Mouse (Mus musculus) mature B cell (primary cell): Measurements from ENCODE around the gene Mvb12b.

Source experiments
- in situ Hi-C: fragments of 300-500 bp; cut with MboI; formaldehyde crosslinking; loops from 2 replicates; pipeline ENCODE4 v1.14.3; 2019

The Mvb12b gene

DNA sequence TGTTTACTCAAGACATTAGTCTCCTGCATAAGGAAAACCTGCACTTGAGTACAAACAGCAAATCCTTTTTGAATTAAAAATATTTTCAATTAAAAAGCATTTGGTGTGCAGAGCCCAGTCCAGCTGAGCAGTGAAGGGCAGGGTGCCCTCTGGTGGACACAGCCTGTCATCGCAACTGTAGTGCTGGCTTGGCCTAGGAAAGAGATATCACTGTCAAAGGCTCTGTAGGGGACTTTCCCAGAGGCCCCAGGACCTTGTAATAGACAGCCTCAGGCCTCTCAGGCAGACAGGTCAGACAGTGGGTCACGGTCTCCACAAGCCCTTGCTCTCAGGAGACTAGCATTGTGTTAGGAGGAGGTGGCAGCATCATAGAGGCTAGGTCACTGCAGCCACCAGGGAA lies 151.0 kb downstream of the Mvb12b start:
- in situ Hi-C loops = no loop called here

DNA sequence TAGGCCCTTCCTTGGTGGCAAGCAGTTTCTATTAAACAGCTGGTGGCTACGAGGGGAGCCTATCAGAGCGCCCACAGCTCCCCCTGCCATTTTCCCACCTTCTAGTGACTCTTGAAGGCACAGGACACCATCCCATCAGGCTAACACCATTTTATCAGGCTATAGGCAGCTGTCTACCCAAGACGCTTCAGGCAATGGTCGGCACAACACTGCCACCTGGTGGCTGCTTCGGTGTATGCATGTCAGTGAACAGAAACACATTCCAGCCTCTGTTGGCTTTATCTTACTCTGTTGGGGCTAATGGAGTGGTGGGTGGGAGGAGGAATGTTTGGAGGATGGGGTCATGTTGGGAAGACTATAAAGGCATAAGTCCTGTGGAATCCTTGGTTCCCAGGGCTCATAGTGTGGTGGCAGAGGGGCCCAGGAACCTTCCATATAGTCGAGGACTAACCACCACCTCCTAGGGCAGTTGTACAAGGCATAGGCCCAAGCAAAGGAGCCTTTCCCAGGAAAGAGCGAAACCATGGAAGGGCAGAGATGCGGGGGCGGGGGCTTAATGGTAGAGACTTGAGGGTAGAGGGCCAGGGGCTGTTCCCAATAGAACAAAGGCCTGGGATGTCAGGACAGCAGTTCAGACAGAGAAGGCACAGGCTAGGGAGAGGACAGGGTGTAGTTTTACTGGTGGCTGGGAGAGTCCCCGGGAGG lies 152.8 kb downstream of the Mvb12b start:
- in situ Hi-C loops = no loop called here

DNA sequence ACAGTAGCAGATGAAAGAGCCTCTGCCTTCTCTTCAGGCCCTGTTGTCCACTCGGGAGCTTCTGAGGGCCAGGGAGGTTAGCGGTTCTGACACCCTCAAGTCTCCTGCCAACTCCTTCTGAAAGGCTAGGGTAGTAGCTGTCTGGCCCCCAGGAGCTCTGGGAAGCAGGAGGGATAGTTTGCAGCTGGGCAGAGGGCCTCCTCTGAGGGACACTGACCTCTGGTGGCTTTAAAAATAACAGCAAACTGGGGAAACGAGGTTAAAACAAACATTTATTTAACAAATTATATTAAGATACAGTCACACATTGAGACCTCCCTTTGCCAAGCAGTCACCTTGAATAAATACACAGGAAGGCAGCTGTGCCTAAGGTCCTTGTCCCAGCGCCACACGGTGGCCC lies 158.0 kb downstream of the Mvb12b start:
- in situ Hi-C loops = no loop called here

DNA sequence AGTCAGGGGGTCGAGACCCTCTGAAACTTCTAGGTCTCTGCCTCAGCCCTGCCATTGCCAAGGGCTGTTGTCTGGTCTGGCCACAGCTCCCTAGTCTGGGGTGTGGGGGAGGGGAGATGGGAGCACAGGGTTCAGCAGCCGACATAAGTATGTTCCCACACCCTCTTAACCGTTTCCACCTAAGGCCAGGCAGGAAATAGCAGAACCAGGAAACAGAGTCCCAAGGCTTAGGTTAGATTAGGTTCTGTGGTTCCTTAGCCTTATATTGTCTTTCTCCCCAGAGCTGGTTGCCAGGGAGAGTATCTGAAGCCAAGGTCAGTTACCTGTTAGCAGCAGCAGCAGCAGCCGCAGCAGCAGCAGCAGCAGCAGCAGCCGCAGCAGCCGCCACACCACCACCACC lies 160.5 kb downstream of the Mvb12b start:
- in situ Hi-C loops = no loop called here

DNA sequence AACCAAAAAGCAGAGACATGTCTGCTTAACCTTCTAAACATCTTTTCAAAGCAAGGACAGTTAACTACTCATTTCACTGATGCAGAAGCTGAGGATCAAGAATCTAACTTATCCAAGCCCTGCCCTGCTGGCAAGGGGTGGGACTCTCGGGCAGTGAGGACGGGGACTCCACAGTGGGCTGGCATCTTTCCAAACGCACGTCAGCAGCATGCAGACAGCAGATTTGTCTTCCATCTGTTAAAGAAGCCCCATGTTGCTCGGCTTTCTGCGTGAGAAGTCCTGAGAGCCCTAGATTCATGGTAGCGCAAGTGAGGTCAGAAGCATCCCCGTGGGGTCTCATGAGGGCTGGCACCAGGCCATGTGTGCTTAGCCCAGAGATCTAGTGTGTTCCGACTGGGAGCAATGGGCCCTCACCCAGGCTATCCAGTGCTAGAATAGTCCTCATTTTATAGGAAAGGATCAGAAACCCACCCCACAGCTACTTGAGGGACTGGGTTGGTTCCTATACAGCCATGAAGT lies 167.3 kb downstream of the Mvb12b start:
- in situ Hi-C loops = no loop called here

DNA sequence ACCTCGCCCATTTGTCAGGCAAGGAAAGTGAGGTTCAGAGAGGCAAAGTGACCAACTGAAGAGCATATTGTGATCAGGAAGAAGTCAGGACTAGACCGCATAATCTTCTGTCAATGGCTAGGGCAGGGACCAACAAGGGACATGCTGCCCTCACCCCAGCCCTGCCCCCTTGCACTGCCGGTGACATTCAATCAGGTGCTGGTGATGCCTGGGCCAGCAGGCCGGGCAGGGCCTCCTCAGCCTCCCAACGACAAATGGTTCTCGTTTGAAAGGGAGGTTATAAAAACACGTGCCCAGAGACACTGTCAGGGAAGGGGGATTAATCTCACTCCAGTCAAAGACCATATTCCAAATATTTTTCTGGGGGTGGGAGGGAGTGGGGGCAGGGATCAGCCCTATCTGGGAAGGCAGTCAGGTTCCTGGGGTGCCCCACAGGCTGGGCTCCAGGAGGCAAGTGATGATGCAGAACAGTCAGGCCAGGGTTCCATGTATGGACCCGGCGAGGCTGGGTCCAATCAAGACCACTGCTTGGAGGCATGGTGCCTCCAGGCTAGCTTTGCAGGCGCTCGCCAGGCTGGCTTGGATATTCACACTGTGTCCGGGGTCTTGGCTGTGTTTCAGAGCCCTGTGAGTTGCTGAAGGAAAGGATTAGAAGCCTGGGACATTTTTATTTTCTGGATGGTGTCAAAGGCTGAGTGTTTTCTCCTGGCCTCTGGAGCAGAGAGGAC lies 168.2 kb downstream of the Mvb12b start:
- in situ Hi-C loops = no loop called here

DNA sequence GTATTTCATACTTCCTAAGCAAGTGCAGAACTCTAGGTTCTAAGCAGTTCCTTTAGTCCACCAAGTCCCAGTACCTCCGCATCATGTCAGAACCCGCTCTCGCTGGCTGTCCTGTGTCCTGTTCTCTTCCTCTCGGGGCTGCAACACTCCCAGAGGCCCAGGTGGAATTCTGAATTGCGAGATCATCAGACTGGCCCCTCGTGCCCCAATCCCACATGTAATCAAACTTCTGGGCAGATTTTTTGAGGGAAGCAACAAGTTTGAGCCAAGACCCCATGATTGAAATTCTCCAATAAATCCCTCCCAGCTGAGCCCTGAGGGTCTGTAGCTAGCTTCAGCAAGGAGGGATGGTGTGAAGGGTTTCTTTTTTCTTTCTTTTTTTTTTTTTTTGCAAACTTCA lies 169.2 kb downstream of the Mvb12b start:
- in situ Hi-C loops = no loop called here

DNA sequence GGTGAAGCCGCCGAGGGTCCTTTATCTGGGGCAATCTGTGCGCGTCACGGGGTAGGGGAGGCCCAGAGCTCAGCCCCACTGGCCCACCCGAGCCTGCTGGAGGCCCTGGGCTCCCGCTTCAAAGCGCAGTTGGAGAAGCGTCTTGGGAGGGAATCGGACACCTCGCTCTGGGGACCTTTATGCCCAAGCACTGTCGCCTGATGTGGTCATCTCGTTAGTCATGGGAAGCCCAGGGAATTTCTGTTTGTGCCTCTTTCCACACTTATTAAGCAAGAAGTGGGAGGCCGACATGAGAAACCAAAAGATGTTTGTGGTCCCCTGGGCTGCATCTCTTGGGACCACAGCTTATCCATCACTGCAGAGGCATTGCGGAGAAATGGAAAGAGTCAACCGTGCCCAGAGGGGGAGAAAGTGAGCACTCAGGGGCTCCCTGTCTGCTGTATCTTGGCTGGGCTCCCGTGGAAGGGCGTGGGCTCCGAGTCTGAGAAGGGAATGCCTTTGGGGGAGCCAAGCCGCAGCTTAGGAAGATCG lies 169.9 kb downstream of the Mvb12b start:
- in situ Hi-C loops = no loop called here

DNA sequence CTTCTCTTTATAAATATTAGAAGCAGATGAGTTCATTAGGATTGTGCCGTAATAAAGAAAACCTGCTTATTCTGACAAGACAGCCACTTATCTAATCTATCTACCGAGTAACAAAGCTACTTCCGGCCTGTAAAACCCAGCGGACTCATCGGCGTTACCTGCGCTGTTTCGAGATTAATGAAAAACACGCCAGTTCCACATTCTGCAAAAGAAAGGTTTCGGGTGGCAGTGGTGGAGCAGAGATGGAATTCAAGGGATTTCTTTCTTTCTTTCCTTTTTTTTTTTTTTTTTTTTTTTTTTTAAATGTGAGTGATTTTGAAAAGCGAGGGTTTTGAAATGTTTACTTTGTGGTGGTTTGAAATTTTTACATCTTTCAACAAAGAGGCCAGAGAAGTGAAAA lies 170.4 kb downstream of the Mvb12b start:
- in situ Hi-C loops = no loop called here

DNA sequence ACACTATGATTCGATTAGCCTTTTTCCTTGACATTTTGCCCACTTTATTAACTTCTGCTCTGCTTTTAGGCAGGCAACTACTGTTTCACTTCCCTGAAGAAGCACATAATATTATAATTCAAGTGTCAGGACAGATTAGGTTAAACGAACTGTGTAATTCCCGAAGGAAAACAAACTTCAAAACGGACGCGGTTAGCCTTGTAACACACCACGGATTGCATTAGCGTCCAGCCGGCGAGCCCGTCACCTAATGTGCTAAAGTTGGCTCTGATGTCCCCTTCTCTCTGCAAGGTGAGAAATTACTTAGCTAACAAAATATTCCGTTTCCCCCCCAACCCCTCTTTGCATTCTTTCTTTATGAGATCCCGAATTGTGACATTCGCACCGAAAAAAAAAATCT lies 170.9 kb downstream of the Mvb12b start:
- in situ Hi-C loops = no loop called here

DNA sequence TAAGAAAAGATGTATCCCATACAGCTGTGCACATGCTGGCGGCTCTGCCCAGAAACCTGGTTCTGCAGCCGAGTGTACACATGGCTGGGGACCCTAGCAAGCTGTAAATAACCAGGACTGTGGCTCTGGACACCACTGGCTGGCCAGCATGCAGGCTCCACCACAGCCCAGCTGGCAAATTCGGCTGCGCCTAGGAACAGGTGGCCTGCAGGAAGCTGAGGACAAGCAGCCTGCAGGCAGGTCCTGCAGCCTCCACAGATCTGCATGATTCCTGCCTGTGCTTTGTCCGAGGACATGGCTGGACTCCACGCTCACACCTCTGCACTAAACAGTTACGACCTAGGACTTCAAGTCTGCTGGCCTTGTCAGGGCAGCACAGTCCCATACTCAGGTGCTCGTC lies 172.8 kb downstream of the Mvb12b start:
- in situ Hi-C loops = no loop called here

DNA sequence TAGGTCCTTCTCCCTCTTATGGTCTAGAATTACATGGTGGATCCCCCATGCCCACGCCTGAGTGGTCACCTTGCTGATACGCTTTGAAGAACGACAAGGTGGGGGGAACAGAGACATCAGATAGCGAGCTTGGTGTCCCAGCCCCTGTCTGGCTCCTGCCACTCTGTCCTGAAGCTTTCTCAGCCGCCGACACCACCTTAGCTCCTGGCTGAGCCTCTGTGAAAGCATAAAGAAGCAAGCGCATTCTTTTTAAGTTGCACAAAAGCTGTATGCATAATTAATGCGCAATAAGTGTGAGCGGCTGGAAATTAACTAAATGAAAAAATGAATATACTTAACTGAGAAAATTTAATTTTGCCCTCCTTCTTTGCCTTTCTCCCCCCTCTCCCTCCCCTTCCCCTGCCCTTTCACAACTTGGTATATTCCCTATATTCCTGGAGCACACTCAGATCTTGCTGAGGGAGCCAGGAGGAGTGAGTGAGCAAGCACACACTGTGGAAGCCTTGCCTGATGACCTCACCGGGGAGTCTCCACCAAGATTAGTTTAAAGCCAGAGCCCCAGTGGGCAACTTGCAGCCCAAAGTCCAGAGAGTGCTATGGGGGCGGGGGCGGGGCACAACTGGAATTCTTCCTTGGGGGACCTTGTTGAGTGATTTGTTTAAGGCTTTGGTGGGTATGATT lies 174.0 kb downstream of the Mvb12b start:
- in situ Hi-C loops = no loop called here

DNA sequence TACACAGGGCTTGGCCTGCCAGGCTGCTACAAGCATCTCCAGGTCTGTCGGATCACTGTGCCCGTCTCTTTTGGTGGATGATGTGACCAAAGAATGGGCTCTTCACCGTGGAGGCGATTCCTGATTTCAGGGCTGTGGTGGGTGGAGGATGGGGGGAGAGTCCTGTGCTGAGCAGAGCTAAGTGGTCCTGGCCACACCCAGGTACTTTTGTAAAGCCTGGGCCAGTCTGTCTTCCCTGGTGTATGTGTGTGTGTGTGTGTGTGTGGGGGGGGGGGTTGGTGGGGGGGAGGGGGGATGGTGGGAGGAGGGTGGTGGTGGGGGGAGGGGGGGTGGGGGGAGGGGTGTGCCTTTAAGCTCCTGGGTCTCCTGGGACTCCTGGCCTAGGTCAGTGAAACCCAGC lies 174.9 kb downstream of the Mvb12b start:
- in situ Hi-C loops = no loop called here

DNA sequence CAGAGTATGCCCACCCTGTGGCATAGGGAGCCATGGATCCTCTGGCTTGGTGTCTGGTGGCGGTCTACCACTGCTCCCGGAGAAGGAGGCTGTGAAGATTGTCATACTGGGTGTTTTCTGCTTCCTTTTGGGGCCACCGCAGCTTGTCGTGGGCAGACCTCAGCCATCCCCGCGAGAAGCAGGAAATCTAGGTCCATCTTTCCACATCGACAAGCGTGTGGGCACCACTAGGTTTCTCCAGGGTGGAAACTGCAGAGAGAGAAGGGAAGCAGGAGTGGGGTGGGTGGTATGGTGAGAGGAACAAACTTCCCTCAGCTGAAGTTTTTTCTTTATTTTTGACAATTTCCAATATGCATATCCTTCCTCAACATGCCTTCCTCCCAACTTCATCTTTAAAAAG lies 178.9 kb downstream of the Mvb12b start:
- in situ Hi-C loops = no loop called here

DNA sequence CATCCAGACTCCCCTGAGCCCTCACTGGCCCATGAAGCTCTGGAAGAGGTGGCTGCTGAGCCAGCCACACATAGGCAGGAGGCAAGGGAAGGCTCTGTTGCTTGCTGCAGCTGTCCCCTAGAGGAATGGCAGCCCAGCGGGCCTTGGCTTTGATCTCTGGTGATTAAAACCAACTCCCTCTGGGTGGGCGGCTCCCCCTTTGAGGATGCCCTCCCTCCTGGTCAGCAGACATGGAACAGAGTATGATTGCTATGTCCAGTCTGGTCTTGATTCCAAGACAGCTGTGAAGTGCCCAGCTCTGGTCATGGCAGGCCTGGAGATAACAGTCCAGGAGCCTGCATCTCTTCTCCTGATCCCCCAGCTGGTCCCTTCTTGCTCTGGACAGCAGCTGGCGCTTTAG lies 179.7 kb downstream of the Mvb12b start:
- in situ Hi-C loops = no loop called here

DNA sequence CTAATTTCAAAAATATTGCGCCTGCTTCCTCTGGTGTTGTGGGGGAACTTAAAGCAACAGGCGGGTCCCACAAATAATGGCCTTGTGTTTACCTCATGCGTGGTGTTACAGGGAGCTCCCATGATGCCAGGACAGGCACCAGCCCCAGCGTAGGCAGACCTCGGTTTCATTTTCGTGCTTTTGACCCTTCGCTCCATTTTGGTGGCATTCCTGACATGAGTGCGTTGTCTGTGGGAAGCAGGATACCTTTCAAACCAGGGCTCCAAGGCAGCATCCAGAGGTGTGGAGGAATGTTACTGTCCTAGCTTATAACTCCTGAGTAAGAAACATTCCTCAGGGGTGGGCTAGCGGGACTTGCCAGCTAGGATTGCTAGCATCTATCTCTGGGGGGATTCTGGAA lies 181.3 kb downstream of the Mvb12b start:
- in situ Hi-C loops = no loop called here

DNA sequence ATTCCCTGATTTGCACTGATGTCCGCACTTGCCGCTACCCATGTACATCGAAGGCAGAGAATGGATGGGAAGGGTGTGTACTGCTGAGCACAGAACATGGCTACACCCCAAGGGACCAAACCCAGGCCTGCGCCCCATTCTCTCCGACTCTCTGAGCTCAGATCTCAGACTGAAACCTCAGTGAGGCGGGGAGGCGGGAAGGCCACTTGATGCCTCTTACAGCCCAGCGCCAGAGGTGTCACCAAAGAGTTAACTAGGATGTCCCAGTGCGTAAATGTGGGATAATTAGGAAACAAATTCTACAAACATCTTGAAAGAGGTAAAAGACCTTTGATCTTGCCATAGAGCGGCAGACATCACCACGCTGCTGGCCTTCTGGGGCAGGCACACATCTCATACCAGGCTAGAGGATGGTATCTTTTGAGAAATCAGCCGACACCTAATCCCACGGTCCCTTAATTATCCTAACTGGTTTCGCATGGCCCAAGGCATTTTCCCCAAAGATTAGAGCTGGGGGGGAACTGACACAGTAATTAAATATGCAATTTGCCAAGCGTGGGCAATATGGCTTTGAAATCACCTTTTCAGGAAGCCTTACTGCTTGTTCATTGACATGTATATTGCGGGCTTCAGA lies 181.9 kb downstream of the Mvb12b start:
- in situ Hi-C loops = no loop called here

DNA sequence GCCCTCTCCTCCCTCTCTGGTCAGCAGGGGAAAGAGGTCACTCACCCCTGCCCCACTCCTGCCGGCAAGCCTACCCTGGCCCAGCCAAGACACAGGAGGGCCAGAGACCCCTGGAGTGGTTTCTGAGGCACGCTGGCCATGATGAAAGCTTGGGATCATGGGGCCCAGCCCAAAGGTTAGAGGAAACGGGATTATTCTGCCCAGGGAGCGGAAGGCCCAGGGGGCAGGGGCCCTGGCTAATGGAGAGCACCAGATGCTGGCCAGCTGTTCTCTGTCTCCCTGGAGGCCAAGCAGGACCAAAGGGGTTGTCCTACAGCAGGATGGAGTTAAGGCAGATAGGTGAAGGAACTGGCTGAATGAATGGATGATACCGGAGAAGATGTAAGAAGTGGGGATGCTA lies 184.5 kb downstream of the Mvb12b start:
- in situ Hi-C loops = no loop called here

DNA sequence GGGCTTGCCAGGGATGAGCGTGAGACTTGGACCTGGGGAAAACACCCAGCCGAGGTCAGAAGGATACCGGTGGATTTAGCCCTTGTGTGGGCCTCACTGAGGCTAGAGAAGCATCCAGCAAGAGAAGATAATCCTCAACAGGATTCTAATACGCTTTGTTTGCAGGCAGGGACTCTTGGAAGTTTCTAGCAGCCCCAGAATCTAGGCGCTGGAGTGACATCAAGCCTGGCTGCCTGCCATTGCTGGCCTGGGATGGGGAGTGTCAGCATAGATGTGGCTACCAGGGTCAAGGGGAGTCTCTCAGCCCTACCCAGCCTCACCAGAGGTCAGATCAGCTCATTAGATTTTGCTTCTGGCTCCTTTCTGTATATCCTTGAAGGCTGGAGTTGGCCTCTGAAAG lies 185.0 kb downstream of the Mvb12b start:
- in situ Hi-C loops = no loop called here

DNA sequence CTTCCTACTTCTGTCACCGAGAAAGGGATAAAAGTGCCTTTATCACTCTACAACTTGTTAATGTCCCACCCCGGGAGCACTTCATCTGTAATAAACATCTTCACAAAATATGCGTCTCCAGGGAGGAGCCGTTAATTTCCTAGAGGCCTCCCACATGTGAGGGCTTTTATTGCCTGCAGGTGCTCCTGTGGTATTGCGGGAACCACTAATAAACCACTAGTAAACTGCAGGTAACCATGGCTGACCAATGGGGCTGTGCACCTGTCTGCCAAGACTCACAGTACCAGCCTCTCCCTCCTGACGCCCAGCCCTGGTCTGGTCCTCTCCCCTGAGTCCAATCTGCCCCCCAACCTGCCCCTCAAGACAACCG lies 186.3 kb downstream of the Mvb12b start:
- in situ Hi-C loops = no loop called here

DNA sequence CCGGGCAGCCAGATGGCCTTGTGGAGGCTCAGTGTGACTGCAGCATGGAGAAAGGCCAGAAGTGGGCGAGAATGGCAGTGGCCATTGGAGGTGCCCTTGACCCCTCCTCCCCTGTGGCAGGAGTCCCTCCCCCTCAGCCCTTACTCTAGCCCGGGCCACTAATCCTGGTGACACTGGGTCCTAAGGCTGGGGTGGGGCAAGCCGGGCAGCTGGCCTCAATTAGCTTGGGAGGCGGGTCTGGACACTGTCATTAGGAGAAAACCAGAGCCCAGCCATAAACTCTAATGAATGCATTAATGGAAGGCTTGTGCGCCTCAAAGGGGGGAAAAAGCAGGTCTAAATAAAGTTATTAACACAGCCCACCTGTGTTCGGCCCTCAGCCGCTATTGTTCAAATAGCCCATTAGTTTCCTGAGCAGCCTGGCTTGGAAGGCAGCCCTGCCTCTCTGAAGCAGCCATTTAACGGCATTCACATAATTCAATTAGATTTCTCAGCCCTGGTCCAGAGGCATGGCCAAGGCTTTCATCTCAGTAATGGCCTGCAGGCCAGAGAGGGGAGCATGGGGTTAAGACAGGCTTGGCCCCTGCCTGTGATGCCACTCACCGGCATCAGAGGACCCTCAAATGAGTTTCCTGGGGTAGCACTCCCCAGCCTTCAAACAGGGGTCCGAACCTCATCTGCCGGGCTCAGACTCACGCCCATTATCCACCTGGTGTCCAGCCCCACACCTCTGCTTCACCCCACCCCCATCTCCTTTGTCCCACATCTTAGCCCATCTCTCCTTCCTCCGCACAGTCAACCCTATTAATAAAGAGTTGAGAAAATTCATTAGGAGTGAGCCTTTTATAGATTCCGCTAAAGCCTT lies 186.9 kb downstream of the Mvb12b start:
- in situ Hi-C loops = no loop called here
